Mouse (Mus musculus): ENCODE measurements around the gene Olfr286.
A peak's percentile ranks its signal among the peaks of the same experiment; 100 is the strongest.

The Olfr286 gene

GRCm38 (mm10) chr15:98234350-98234749, at the start of gene Olfr286:
Gene Olfr286, minus strand, starts transcription at chr15:98234450.
- no peak for DNase-seq (ENCODE audit: low spot score)

GRCm38 (mm10) chr15:98257776-98258175, 23.5 kb upstream of the Olfr286 start:
- DNase-seq (ENCODE audit: low spot score): no peak

GRCm38 (mm10) chr15:98257193-98257592, 22.9 kb upstream of the Olfr286 start, which contains the start of gene H1fnt:
Gene H1fnt, minus strand, starts transcription at chr15:98257293.
- DNase-seq (ENCODE audit: low spot score): no peak

- DNase-seq (ENCODE audit: low spot score): no peak
These were observed 22.0 kb upstream of the Olfr286 start for GRCm38 (mm10) chr15:98256271-98256670.

- DNase-seq (ENCODE audit: low spot score): no peak
These were observed 1.2 kb upstream of the Olfr286 start for GRCm38 (mm10) chr15:98235442-98235841.

- DNase-seq (ENCODE audit: low spot score): no peak
These were observed 8.2 kb downstream of the Olfr286 start for GRCm38 (mm10) chr15:98226096-98226495.

GRCm38 (mm10) chr15:98225610-98226009, 8.6 kb downstream of the Olfr286 start:
- DNase-seq (ENCODE audit: low spot score): no peak

- DNase-seq (ENCODE audit: low spot score): no peak
These were observed 11.9 kb downstream of the Olfr286 start for GRCm38 (mm10) chr15:98222377-98222776.

GRCm38 (mm10) chr15:98220877-98221276, 13.4 kb downstream of the Olfr286 start, which contains the start of the genes Gm44579 and Olfr287:
Gene Gm44579, minus strand, starts transcription at chr15:98220977.
Gene Olfr287, minus strand, starts transcription at chr15:98221056.
- DNase-seq (ENCODE audit: low spot score): no peak

- no peak for DNase-seq (ENCODE audit: low spot score)
These were observed 20.1 kb downstream of the Olfr286 start for GRCm38 (mm10) chr15:98214130-98214529.

- no peak for DNase-seq (ENCODE audit: low spot score)
These were observed 20.8 kb downstream of the Olfr286 start for GRCm38 (mm10) chr15:98213336-98213870.

GRCm38 (mm10) chr15:98209676-98210075, 24.6 kb downstream of the Olfr286 start:
- DNase-seq (ENCODE audit: low spot score): no peak

- DNase-seq (ENCODE audit: low spot score): no peak
These were observed 38.8 kb downstream of the Olfr286 start, which contains the start of gene Olfr288 for GRCm38 (mm10) chr15:98195442-98195841. Gene Olfr288, minus strand, starts transcription at chr15:98195542.

GRCm38 (mm10) chr15:98184456-98184855, 49.8 kb downstream of the Olfr286 start:
- DNase-seq (ENCODE audit: low spot score): no peak

GRCm38 (mm10) chr15:98181856-98182570, 52.2 kb downstream of the Olfr286 start:
- DNase-seq (ENCODE audit: low spot score): no peak

GRCm38 (mm10) chr15:98181132-98181711, 53.0 kb downstream of the Olfr286 start:
- DNase-seq (ENCODE audit: low spot score): peak; percentile 88

- no peak for DNase-seq (ENCODE audit: low spot score)
These were observed 53.6 kb downstream of the Olfr286 start for GRCm38 (mm10) chr15:98180567-98181131.

GRCm38 (mm10) chr15:98177320-98177719, 56.9 kb downstream of the Olfr286 start:
- no peak for DNase-seq (ENCODE audit: low spot score)
